Mouse (Mus musculus) testis, adult 2 months (tissue): ENCODE measurements around the gene Me3. TPM values are rescaled to one million over a fixed set of nuclear protein-coding genes. Genes with fewer than 3 reads are reported as not detected.

ENCODE experiments used
- H3K27ac ChIP-seq: fragments of 200-500 bp; 2 replicates; pipeline ENCODE4 v1.5.1; 2012; ENCODE audit warnings: low read depth, low read length; ENCODE audit not compliant: control insufficient read depth, insufficient read depth
- H3K27me3 ChIP-seq: fragments of 200-500 bp; 2 replicates; pipeline ENCODE4 v1.6.1; 2012; ENCODE audit warnings: mild to moderate bottlenecking, low read length, moderate library complexity; ENCODE audit not compliant: control insufficient read depth, insufficient read depth
- H3K36me3 ChIP-seq: fragments of 200-500 bp; 2 replicates; pipeline ENCODE4 v1.6.1; 2012; ENCODE audit warnings: mild to moderate bottlenecking, low read length; ENCODE audit not compliant: control insufficient read depth, insufficient read depth
- H3K4me1 ChIP-seq: fragments of 200-500 bp; 2 replicates; pipeline ENCODE4 v1.6.1; 2012; ENCODE audit warnings: low read length; ENCODE audit not compliant: control insufficient read depth, insufficient read depth
- H3K4me3 ChIP-seq: fragments of 200-500 bp; 2 replicates; pipeline ENCODE4 v1.5.1; 2012; ENCODE audit warnings: low read depth, mild to moderate bottlenecking, low read length, moderate library complexity, mixed read lengths; ENCODE audit not compliant: control insufficient read depth
- CTCF ChIP-seq: fragments of 200-500 bp; IDR thresholded peaks from 2 replicates; pipeline ENCODE4 v1.5.1; 2012; ENCODE audit warnings: low read depth, mild to moderate bottlenecking, inconsistent platforms, low read length, moderate library complexity; ENCODE audit not compliant: control insufficient read depth, insufficient read depth, insufficient replicate concordance
- POLR2A ChIP-seq: fragments of 200-500 bp; IDR thresholded peaks from 2 replicates; pipeline ENCODE4 v1.6.1; 2012; ENCODE audit warnings: low read depth, mild to moderate bottlenecking, inconsistent platforms, low read length, moderate library complexity; ENCODE audit not compliant: control insufficient read depth
- polyA plus RNA-seq: library from polyadenylated mRNA; depleted of rRNA; stranded (reverse); fragments of >200 nt; gene quantifications from 2 replicates; pipeline ENCODE4 v1.2.3, GENCODE M21; 2012

Gene Me3
- polyA plus RNA-seq, 1 experiment: 17.0 TPM

DNA sequence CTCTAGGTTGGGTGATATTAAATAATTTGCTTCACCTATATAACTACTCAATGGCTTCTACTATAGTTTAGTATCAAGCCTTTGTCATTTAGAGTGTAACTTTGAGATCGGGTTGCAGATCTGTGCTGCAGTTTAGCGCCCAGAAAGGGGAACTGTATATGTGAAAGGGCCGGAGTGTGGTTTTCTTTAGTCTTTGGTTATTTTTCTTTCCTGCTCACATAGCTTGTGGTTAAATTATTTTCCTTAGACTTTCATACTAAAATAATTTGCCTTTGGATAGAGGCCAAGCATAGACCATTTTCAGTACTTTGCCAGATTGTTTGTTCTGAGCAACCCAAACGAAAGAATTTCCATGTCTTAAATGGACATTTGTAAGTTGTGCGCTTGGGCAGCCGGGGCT, 46.9 kb downstream of the Me3 start:
- Histone ChIP-seq H3K27ac (no peak overlapping the region), H3K4me3 (no peak overlapping the region), H3K27me3 (no peaks in the 10 kb centered on the region), H3K4me1 (no peaks in the 10 kb centered on the region), H3K36me3 (no peaks in the 10 kb centered on the region)
- TF ChIP-seq POLR2A (no peak), CTCF (no peak)

- no peaks in the 10 kb centered on the region for H3K36me3 ChIP-seq
- H3K27ac ChIP-seq: no peak overlapping the region
- H3K4me3 ChIP-seq: no peak overlapping the region
- H3K4me1 ChIP-seq: no peaks in the 10 kb centered on the region
- TF ChIP-seq CTCF (no peak), POLR2A (no peak)
- H3K27me3 ChIP-seq: no peaks in the 10 kb centered on the region
These were observed 47.5 kb downstream of the Me3 start for GRCm38 (mm10) chr7:89679621-89680140.

GRCm38 (mm10) chr7:89680891-89681290, 48.7 kb downstream of the Me3 start:
- Histone ChIP-seq H3K4me3 (no peak overlapping the region), H3K4me1 (no peaks in the 10 kb centered on the region), H3K27ac (no peak overlapping the region), H3K27me3 (no peaks in the 10 kb centered on the region), H3K36me3 (no peaks in the 10 kb centered on the region)
- TF ChIP-seq CTCF (no peak), POLR2A (no peak)

- Histone ChIP-seq H3K27ac (no peak overlapping the region), H3K36me3 (no peaks in the 10 kb centered on the region)
- no peak for TF ChIP-seq CTCF
- no peak for TF ChIP-seq POLR2A
These were observed 49.7 kb downstream of the Me3 start for GRCm38 (mm10) chr7:89681666-89682470.

DNA sequence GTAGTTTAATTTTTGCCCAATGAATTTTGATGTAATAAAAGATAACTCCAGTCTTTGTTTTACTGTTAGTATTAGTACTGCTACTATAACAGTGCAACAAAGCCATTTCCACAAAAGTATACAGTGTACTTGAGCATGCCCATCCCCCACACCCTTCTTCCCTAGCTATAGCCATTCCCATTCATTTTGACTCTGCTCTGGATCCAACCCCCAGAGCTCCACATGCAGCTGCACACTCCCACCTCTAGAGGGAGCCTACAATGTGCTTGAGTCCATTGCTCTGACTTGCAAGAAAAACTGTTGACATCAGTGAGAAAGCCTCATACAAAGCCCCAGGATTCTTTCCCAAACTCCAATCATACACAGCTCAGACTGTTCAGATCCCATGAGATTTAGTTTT, 66.0 kb downstream of the Me3 start:
- Histone ChIP-seq H3K27ac (no peak overlapping the region), H3K4me1 (no peaks in the 10 kb centered on the region), H3K27me3 (no peaks in the 10 kb centered on the region), H3K36me3 (no peaks in the 10 kb centered on the region), H3K4me3 (no peak overlapping the region)
- TF ChIP-seq POLR2A: no peak
- TF ChIP-seq CTCF: peak; percentile 50; the same call in 1 of the 2 replicates

More at GRCm38 (mm10) chr7:89681666-89682470, 49.7 kb downstream of the Me3 start:
- no peaks in the 10 kb centered on the region for H3K27me3 ChIP-seq
- no peak overlapping the region for H3K4me3 ChIP-seq
- no peaks in the 10 kb centered on the region for H3K4me1 ChIP-seq

- H3K36me3 ChIP-seq: no peaks in the 10 kb centered on the region
- H3K4me1 ChIP-seq: no peaks in the 10 kb centered on the region
- H3K27ac ChIP-seq: no peak overlapping the region
- H3K27me3 ChIP-seq: no peaks in the 10 kb centered on the region
- no peak overlapping the region for H3K4me3 ChIP-seq
- no peak for TF ChIP-seq CTCF
- no peak for TF ChIP-seq POLR2A
These were observed 67.6 kb downstream of the Me3 start for GRCm38 (mm10) chr7:89699668-89700350.

DNA sequence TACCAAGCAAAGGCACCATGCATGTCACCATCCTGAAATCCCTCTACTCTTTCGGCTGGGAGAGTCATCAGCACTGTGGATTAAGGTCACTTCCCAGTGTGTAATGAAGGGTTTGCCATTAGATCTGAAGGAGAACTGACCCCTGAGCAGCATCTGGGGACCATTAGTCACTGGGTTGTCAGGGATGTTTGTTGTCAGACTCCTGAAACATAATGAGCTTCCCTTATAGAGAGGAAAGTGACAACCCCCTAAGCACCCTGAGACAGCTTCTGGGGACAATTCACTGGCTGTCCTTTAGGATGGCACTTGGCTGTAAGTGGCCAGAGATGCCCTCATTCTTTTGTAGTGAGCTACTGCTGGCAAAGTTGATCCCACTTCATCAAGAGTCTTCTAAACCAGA, 68.3 kb downstream of the Me3 start:
- Histone ChIP-seq H3K27ac (no peak overlapping the region), H3K4me3 (no peak overlapping the region), H3K27me3 (no peaks in the 10 kb centered on the region), H3K36me3 (no peaks in the 10 kb centered on the region), H3K4me1 (no peaks in the 10 kb centered on the region)
- no peak for TF ChIP-seq POLR2A
